Mouse (Mus musculus) C2C12 (cell line): ENCODE measurements around the gene Sh3pxd2a. TPM values are rescaled to one million over a fixed set of nuclear protein-coding genes. Genes with fewer than 3 reads are reported as not detected.

Source experiments
- H3K27me3 ChIP-seq: one replicate; pipeline ENCODE4 v1.6.1; 2011; ENCODE audit not compliant: control insufficient read depth, insufficient read depth, insufficient read length
- H3K36me3 ChIP-seq: one replicate; pipeline ENCODE4 v1.6.1; 2011; ENCODE audit not compliant: control insufficient read depth, insufficient read depth
- H3K4me3 ChIP-seq: one replicate; pipeline ENCODE4 v1.5.1; 2011; ENCODE audit warnings: mild to moderate bottlenecking, control low read depth; ENCODE audit not compliant: poor library complexity, insufficient read depth, severe bottlenecking
- H3K79me2 ChIP-seq: one replicate; pipeline ENCODE4 v1.6.1; 2011; ENCODE audit not compliant: control insufficient read depth, insufficient read depth
- H3K79me3 ChIP-seq: one replicate; pipeline ENCODE4 v1.6.1; 2011; ENCODE audit warnings: low read depth, control low read depth
- H3ac ChIP-seq: one replicate; pipeline ENCODE3; 2011; ENCODE audit warnings: low read depth; ENCODE audit not compliant: control insufficient read depth, insufficient read length
- CEBPB ChIP-seq: IDR thresholded peaks from one replicate; pipeline ENCODE4 v1.6.1; 2011; ENCODE audit warnings: low read depth, mild to moderate bottlenecking, control low read depth, moderate library complexity
- CTCF ChIP-seq: IDR thresholded peaks from one replicate; pipeline ENCODE4 v1.5.1; 2011; ENCODE audit not compliant: control insufficient read depth, insufficient read depth, insufficient read length
- FOSL1 ChIP-seq: IDR thresholded peaks from one replicate; pipeline ENCODE4 v1.8.0; 2011; ENCODE audit warnings: mild to moderate bottlenecking, low read length; ENCODE audit not compliant: poor library complexity, insufficient read depth, severe bottlenecking
- MAX ChIP-seq: IDR thresholded peaks from one replicate; pipeline ENCODE4 v1.6.1; 2011; ENCODE audit warnings: mild to moderate bottlenecking, control low read depth
- MYOD1 ChIP-seq: IDR thresholded peaks from one replicate; pipeline ENCODE4 v1.6.1; 2011; ENCODE audit warnings: low read depth; ENCODE audit not compliant: control insufficient read depth, insufficient read length
- MYOG ChIP-seq: IDR thresholded peaks from one replicate; pipeline ENCODE4 v1.6.1; 2011; ENCODE audit not compliant: control insufficient read depth, insufficient read length; ENCODE audit errors: extremely low read depth
- USF1 ChIP-seq: IDR thresholded peaks from one replicate; pipeline ENCODE4 v1.6.1; 2011; ENCODE audit warnings: low read depth, mild to moderate bottlenecking, control low read depth, moderate library complexity
- polyA plus RNA-seq: library from polyadenylated mRNA; unstranded; fragments of >200 nt; fragmentation: generic; extraction: Trizol; gene quantifications from one replicate; pipeline ENCODE4 v1.2.1, GENCODE M21; 2012; ENCODE audit warnings: missing spikeins

Sh3pxd2a gene
- polyA plus RNA-seq, 1 experiment, result 22.2 TPM

DNA sequence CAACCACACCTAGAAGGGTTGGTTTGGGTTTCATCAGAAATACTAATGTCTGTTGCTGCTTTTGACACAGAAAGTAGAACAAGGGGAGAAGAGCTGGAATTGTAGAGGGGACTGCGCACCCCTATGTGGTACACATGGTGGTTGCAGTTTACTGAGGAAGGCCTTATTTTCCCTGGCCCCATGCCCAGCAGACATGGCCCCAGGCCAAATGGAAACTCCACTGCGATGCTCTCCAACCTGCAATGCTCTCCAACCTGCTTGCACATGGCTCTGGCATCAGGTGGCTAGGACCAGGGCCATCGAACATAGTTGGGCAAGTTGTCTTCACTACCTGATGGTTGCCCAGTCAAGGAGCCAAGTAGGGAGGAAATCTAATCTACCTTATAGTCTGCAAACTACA is 35.0 kb downstream of the Sh3pxd2a start:
- TF ChIP-seq CTCF, result no peak
- no peak for TF ChIP-seq USF1
- no peak for TF ChIP-seq CEBPB
- no peak for TF ChIP-seq MAX
- TF ChIP-seq FOSL1, result no peak
- no peak for TF ChIP-seq MYOG
- TF ChIP-seq MYOD1, result no peak
- H3K79me3 ChIP-seq, result peaks cover 2% of the 10 kb centered on the region
- H3K36me3 ChIP-seq, result no peaks in the 10 kb centered on the region
- no peak overlapping the region for H3ac ChIP-seq
- no peaks in the 10 kb centered on the region for H3K79me2 ChIP-seq
- no peaks in the 10 kb centered on the region for H3K27me3 ChIP-seq
- H3K4me3 ChIP-seq, result no peak overlapping the region

GRCm38 (mm10) chr19:47428794-47429193 is 35.4 kb downstream of the Sh3pxd2a start:
- TF ChIP-seq FOSL1 (no peak), MYOD1 (no peak), CEBPB (no peak), MYOG (no peak), CTCF (no peak), USF1 (no peak), MAX (no peak)
- H3K79me2 ChIP-seq, result no peaks in the 10 kb centered on the region
- no peaks in the 10 kb centered on the region for H3K36me3 ChIP-seq
- H3ac ChIP-seq, result no peak overlapping the region
- H3K4me3 ChIP-seq, result no peak overlapping the region
- no peaks in the 10 kb centered on the region for H3K27me3 ChIP-seq
- peaks cover 2% of the 10 kb centered on the region for H3K79me3 ChIP-seq

- Histone ChIP-seq H3ac (no peak overlapping the region), H3K27me3 (no peaks in the 10 kb centered on the region), H3K36me3 (no peaks in the 10 kb centered on the region), H3K79me3 (peaks cover 2% of the 10 kb centered on the region), H3K4me3 (no peak overlapping the region), H3K79me2 (no peaks in the 10 kb centered on the region)
- no peak for TF ChIP-seq MYOG
Observed at GRCm38 (mm10) chr19:47427841-47428789, 36.1 kb downstream of the Sh3pxd2a start.

DNA sequence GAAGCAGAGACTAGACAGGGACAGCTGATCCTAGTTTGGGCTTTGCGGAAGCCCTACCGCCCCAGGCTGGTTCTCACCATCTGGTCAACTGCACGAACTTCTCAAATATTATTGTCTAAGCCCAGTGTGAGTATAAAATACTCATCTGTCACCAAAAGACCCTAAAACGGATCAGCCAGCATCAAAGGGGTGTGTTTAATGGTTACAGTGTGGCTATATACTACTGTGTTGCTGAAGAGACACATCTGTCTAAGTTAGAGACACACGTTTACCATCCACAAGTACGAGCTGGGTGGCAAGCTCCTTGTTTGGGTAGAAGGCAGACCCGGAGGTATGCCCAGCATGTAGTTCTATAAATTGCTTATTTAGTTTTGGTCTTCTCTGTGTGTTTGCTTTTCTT is 40.6 kb downstream of the Sh3pxd2a start:
- no peak for TF ChIP-seq MAX
- TF ChIP-seq CEBPB, result no peak
- TF ChIP-seq MYOD1, result no peak
- no peak for TF ChIP-seq CTCF
- no peak for TF ChIP-seq USF1
- no peak for TF ChIP-seq MYOG
- no peak for TF ChIP-seq FOSL1

DNA sequence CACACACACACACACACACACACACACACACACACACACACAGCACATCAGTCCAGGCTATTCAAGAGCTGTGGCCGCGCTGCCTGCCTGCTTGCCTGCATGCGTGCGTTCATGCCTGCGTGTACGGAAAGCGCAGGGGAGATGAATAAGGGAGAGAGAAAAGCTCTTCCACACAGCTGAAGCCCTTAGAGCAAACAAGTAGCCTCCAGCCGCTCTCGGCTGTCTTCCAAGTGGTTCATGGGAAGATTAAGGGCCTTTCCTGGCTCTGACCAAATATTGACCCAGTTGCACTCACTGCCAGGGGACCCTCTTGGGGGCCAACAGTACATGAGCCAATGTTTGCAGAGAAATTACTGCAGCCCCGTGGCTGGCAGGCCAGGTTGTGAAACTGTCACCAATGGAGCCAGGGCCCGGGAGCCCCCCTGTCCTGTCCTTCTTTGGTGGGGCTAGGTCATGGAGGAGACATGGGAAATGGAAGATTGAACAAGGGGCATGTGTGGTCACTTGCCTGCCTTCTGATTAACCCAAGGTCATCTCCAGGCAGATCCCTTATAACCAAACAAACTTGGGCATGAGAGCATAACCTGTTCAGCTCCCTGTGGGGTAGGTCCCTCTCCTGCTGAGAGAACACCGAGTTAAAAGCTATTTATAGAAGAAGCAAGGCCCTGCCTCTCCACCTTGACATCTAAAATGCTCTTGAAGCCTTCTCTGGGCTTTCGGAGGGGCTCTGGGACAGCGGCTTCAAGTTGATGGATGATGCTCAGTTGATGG is 42.9 kb downstream of the Sh3pxd2a start:
- H3K36me3 ChIP-seq, result no peaks in the 10 kb centered on the region
- H3K27me3 ChIP-seq, result no peaks in the 10 kb centered on the region
- peaks cover 2% of the 10 kb centered on the region for H3K79me3 ChIP-seq
- no peak overlapping the region for H3K4me3 ChIP-seq
- TF ChIP-seq MAX (no peak), MYOD1 (no peak), MYOG (no peak), FOSL1 (no peak), CTCF (no peak), USF1 (no peak), CEBPB (no peak)
- no peak overlapping the region for H3ac ChIP-seq
- no peaks in the 10 kb centered on the region for H3K79me2 ChIP-seq

More for the DNA sequence above, 40.6 kb downstream of the Sh3pxd2a start:
- no peaks in the 10 kb centered on the region for H3K36me3 ChIP-seq
- H3K4me3 ChIP-seq, result no peak overlapping the region
- no peaks in the 10 kb centered on the region for H3K79me2 ChIP-seq
- no peak overlapping the region for H3ac ChIP-seq
- no peaks in the 10 kb centered on the region for H3K27me3 ChIP-seq
- peaks cover 2% of the 10 kb centered on the region for H3K79me3 ChIP-seq

GRCm38 (mm10) chr19:47420539-47420938 is 43.7 kb downstream of the Sh3pxd2a start:
- Histone ChIP-seq H3K27me3 (no peaks in the 10 kb centered on the region), H3K79me2 (no peaks in the 10 kb centered on the region), H3K4me3 (no peak overlapping the region), H3K36me3 (no peaks in the 10 kb centered on the region), H3ac (no peak overlapping the region), H3K79me3 (no peaks in the 10 kb centered on the region)
- TF ChIP-seq MYOG, result no peak
